Mouse (Mus musculus): ENCODE results near the gene Rps6ka5. TPM values are rescaled to one million over a fixed set of nuclear protein-coding genes. Genes with fewer than 3 reads are reported as not detected.

Gene Rps6ka5
- polyA plus RNA-seq, 1 experiment, result 5.6 TPM

- TF ChIP-seq GATA1 (IDR thresholded peaks at IDR 0.05; ENCODE audit: low read length), result no peak
Measured at GRCm38 (mm10) chr12:100517371-100517770, 209.4 kb downstream of the Rps6ka5 start.

DNA sequence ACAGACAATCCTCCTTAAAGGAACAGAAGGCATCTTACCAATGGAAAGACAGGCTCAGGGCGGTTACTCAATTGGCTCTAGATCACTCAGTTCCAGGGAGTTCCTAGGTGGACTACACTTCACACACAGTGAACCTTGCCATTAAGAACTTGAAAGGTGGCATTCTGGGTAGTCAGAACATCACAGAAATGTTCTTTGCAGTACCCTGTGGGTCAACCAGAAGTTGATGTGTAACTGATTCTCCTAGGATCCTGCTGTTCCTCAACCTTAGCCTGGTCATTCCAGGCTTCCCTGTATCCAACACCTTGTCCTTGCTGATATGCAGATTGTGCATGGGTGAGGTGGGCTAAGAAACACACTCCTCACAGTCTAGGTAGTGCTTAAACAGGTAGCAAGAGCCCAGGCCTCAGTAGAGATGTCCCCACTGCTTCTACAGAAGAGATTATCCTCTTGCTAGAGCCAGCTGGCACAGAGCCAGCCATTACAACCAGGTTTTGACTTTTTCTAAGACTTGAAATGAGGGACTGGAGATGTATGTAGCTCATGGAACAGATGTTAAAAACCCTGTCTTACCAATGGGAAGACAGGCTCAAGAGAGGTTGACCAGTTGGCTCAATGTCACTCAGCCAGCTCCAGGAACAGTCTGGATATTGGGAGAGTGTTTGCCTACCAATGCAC is 210.5 kb downstream of the Rps6ka5 start:
- no peak for TF ChIP-seq GATA1 (IDR thresholded peaks at IDR 0.05; ENCODE audit: low read length)

GRCm38 (mm10) chr12:100515493-100515892 is 211.3 kb downstream of the Rps6ka5 start:
- no peak for TF ChIP-seq GATA1 (IDR thresholded peaks at IDR 0.05; ENCODE audit: low read length)

DNA sequence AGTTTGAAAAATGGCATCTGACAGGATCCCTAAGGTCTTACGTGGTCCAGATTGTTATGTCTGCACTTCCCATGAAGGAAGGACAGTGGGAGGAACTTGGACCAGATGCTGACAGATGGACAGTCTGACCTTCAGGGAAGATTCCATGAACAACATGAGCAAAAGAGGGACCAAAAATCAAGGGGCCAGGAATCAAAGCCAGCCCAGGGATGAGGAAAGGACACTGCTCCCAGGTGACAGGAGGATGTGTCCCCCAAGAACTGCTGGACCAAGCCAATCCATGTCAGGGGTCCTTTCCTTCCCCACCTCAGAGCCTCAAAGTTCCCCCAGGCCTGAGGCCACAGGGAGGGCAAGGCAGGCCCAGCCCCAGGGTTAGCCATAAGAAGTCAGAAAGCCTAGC is 212.2 kb downstream of the Rps6ka5 start:
- no peak for TF ChIP-seq GATA1 (IDR thresholded peaks at IDR 0.05; ENCODE audit: low read length)

DNA sequence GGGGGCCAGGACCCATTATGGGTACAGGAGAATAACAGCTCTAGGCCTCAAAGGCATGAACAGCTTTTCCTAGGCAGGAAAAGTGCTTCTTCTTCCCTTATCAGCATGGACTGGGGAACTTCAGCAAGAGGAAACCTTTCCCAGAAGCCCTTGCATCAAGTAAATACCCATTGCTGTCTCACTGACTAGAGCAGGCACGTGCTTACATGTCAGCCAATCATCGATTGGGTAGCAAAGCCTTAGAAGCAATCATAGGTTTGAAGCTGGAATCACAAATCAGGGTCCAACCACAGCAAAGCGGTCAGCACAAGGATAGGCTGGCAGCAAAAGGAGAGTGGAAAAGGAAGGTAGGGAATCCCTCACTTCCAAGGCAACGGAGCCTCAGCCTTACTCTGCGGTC is 213.7 kb downstream of the Rps6ka5 start:
- no peak for TF ChIP-seq GATA1 (IDR thresholded peaks at IDR 0.05; ENCODE audit: low read length)

DNA sequence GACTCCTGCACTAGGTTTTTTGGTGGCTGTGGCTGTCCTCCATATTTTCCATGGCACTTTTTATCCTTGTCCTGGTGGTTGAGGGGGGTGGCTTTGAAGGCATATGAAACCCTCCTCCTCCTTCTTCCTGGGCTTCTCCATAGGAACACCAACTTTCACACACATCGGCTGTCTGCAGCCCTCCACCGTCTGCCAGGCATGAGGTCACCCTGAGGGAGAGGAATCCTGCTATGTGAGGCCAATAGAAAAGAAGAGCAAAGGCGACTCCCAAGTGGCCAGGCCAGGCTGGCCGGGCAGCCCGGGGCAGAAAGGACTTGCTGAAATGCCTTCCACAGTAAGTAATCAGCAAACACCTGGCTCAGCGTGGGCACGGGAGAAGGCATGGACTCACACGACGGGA is 214.1 kb downstream of the Rps6ka5 start:
- no peak for TF ChIP-seq GATA1 (IDR thresholded peaks at IDR 0.05; ENCODE audit: low read length)

GRCm38 (mm10) chr12:100509615-100510282 is 217.0 kb downstream of the Rps6ka5 start:
- no peak for TF ChIP-seq GATA1 (IDR thresholded peaks at IDR 0.05; ENCODE audit: low read length)

- no peak for TF ChIP-seq GATA1 (IDR thresholded peaks at IDR 0.05; ENCODE audit: low read length)
Measured at GRCm38 (mm10) chr12:100508668-100509067, 218.1 kb downstream of the Rps6ka5 start.

GRCm38 (mm10) chr12:100505484-100505883 is 221.3 kb downstream of the Rps6ka5 start:
- peak; percentile 96 for TF ChIP-seq GATA1 (IDR thresholded peaks at IDR 0.05; ENCODE audit: low read length)

GRCm38 (mm10) chr12:100504585-100504984 is 222.2 kb downstream of the Rps6ka5 start:
- TF ChIP-seq GATA1 (IDR thresholded peaks at IDR 0.05; ENCODE audit: low read length), result no peak

DNA sequence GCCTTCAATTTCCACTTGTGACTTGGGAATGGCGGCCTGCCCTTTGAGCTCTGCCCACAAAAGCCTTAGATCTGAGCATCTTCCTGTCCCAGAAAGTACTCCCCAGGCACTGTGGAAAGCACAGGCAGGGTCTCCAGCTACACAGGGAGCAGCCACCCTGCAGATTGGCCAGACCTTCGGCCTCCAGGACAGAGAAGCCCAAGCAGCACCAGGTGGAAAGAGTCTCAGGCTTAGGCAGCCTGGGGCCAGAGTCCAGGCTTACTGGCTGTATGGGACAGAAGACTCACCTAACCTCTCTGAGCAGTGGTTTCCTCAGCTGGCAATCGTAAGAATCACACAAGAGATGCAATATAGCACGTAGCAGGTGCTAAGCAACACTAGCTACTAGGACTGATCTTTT is 223.1 kb downstream of the Rps6ka5 start:
- TF ChIP-seq GATA1 (IDR thresholded peaks at IDR 0.05; ENCODE audit: low read length), result no peak

GRCm38 (mm10) chr12:100502544-100502943 is 224.2 kb downstream of the Rps6ka5 start:
- TF ChIP-seq GATA1 (IDR thresholded peaks at IDR 0.05; ENCODE audit: low read length), result no peak

- TF ChIP-seq GATA1 (IDR thresholded peaks at IDR 0.05; ENCODE audit: low read length), result no peak
Measured at GRCm38 (mm10) chr12:100501261-100501660, 225.5 kb downstream of the Rps6ka5 start.

DNA sequence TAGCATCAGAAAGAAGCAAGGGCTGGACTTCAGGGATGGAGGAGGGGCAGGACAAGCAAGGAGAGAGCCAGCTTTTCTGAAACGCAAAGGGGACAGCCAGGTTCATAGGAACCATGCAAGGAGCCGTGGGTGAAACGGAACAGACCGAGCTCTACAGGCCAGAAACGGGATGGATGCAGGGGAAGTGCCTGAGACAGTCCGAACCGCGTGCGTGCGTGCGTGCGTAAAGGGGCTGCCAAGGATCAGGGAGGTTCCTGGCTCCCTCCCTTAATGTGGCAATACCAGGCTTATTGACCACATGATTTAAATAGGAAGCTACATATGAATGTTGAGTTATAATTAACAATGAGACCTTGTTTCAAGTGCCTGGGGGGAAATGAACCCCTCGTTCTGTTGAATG is 227.3 kb downstream of the Rps6ka5 start:
- TF ChIP-seq GATA1 (IDR thresholded peaks at IDR 0.05; ENCODE audit: low read length), result no peak

Other genes with a start within 250 kb of the Rps6ka5 start
- 20.7 and 24.7 TPM in 2 replicates for gene Ttc7b, start 206.2 kb downstream of the Rps6ka5 start, polyA plus RNA-seq (2012)
- 0.12 and 0.17 TPM in 2 replicates for gene Dglucy, start 52.1 kb upstream of the Rps6ka5 start, polyA plus RNA-seq (2012)
- not detected in 2 replicates for gene Gpr68, start 181.2 kb upstream of the Rps6ka5 start, polyA plus RNA-seq (2012)

Measured in G1E-ER4 (cell line).